Mouse (Mus musculus): Measurements from ENCODE around the gene Ccdc97.

DNA sequence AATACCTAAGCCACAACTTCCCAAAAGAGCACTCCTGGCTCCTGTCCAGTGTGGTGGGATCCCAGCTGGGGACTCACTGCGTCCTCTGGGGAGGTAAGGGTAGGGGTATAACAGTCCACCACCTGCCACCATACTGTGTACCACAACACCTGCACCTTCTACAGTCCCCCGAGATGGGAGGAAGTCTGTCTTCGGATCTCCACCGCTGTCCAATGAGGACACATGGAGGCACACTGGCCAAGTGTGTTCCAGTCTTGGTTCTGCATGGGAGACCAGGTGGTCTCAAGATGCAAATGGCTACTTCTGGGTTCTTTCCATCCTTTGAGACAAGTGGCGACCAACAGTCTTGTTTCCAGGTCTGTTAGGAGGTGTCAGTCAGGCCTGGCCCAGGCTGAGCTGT lies 7.7 kb downstream of the Ccdc97 start:
- TF ChIP-seq POLR2A (IDR thresholded peaks at IDR 0.05; ENCODE audit: low read depth, low read length): no peak
- TF ChIP-seq CTCF (IDR thresholded peaks at IDR 0.05; ENCODE audit: extremely low read depth, insufficient read length, insufficient replicate concordance, low read depth, low read length): no peak

All from small intestine, adult 2 months (tissue).